Mouse (Mus musculus): ENCODE data around the gene Selplg.
A peak's percentile ranks its signal among the peaks of the same experiment; 100 is the strongest.
"Not testable (repeated sequence)": the region's sequence is repeated elsewhere in the genome, so short reads cannot be mapped to it uniquely, and the experiment has no call there.

The Selplg gene

GRCm38 (mm10) chr5:113826619-113827018, 5.8 kb downstream of the Selplg start:
- DNase-seq (ENCODE audit: low spot score in 2 of 2) = no peak

GRCm38 (mm10) chr5:113825558-113825957, 6.9 kb downstream of the Selplg start:
- no peak for DNase-seq (ENCODE audit: low spot score in 2 of 2)

GRCm38 (mm10) chr5:113824228-113824627, 8.2 kb downstream of the Selplg start:
- DNase-seq (ENCODE audit: low spot score in 2 of 2) = no peak

GRCm38 (mm10) chr5:113818572-113818971, 13.9 kb downstream of the Selplg start:
- no peak for DNase-seq (ENCODE audit: low spot score in 2 of 2)

GRCm38 (mm10) chr5:113815638-113816152, 16.7 kb downstream of the Selplg start:
- peak in 1 of 2 experiments; percentile 57 for DNase-seq (ENCODE audit: low spot score in 2 of 2)

GRCm38 (mm10) chr5:113815041-113815389, 17.4 kb downstream of the Selplg start:
- DNase-seq (ENCODE audit: low spot score in 2 of 2) = no peak

- no peak for DNase-seq (ENCODE audit: low spot score in 2 of 2)
Measured at GRCm38 (mm10) chr5:113814111-113815040, 18.1 kb downstream of the Selplg start.

GRCm38 (mm10) chr5:113813608-113814007, 18.8 kb downstream of the Selplg start:
- no peak for DNase-seq (ENCODE audit: low spot score in 2 of 2)

- DNase-seq (ENCODE audit: low spot score in 2 of 2) = no peak
Measured at GRCm38 (mm10) chr5:113812638-113813037, 19.8 kb downstream of the Selplg start.

- not testable (repeated sequence) for DNase-seq (ENCODE audit: low spot score in 2 of 2)
Measured at GRCm38 (mm10) chr5:113811824-113812420, 20.5 kb downstream of the Selplg start.

- DNase-seq (ENCODE audit: low spot score in 2 of 2) = no peak
Measured at GRCm38 (mm10) chr5:113810111-113810510, 22.3 kb downstream of the Selplg start.

- no peak for DNase-seq (ENCODE audit: low spot score in 2 of 2)
Measured at GRCm38 (mm10) chr5:113808177-113808576, 24.3 kb downstream of the Selplg start.

- no peak for DNase-seq (ENCODE audit: low spot score in 2 of 2)
Measured at GRCm38 (mm10) chr5:113807712-113808111, 24.7 kb downstream of the Selplg start.

- DNase-seq (ENCODE audit: low spot score in 2 of 2) = no peak
Measured at GRCm38 (mm10) chr5:113806414-113806813, 26.0 kb downstream of the Selplg start.

GRCm38 (mm10) chr5:113805301-113805700, 27.1 kb downstream of the Selplg start:
- DNase-seq (ENCODE audit: low spot score in 2 of 2) = no peak

GRCm38 (mm10) chr5:113804395-113804966, 28.0 kb downstream of the Selplg start:
- DNase-seq (ENCODE audit: low spot score in 2 of 2) = no peak

- no peak for DNase-seq (ENCODE audit: low spot score in 2 of 2)
Measured at GRCm38 (mm10) chr5:113800280-113800679, 32.2 kb downstream of the Selplg start, which contains the start of gene Tmem119. TSS of gene Tmem119 (minus strand) at chr5:113800516.

GRCm38 (mm10) chr5:113799691-113800090, 32.8 kb downstream of the Selplg start:
- DNase-seq (ENCODE audit: low spot score in 2 of 2) = no peak

- no peak for DNase-seq (ENCODE audit: low spot score in 2 of 2)
Measured at GRCm38 (mm10) chr5:113798525-113798924, 33.9 kb downstream of the Selplg start.

- DNase-seq (ENCODE audit: low spot score in 2 of 2) = no peak
Measured at GRCm38 (mm10) chr5:113797149-113797882, 35.1 kb downstream of the Selplg start.

- no peak for DNase-seq (ENCODE audit: low spot score in 2 of 2)
Measured at GRCm38 (mm10) chr5:113796401-113797148, 35.9 kb downstream of the Selplg start.
